Mouse (Mus musculus) layer of hippocampus, postnatal 36 days (tissue): ENCODE results near the gene Tcf20. TPM values are rescaled to one million over a fixed set of nuclear protein-coding genes. Genes with fewer than 3 reads are reported as not detected.

ENCODE experiments used
- DNase-seq, 2 experiments: peaks; one replicate each; pipeline ENCODE4 v3.0.0; 2022
- total RNA-seq, 2 experiments: library from RNA; stranded (reverse); gene quantifications; 2 replicates each; pipeline ENCODE4 v1.2.3; 2021

The Tcf20 gene
- total RNA-seq, 2 experiments from 2014 or later = 212 to 230 TPM

- DNase-seq = no peak
Observed at GRCm38 (mm10) chr15:82992911-82993310, 5.2 kb upstream of the Tcf20 start.

DNA sequence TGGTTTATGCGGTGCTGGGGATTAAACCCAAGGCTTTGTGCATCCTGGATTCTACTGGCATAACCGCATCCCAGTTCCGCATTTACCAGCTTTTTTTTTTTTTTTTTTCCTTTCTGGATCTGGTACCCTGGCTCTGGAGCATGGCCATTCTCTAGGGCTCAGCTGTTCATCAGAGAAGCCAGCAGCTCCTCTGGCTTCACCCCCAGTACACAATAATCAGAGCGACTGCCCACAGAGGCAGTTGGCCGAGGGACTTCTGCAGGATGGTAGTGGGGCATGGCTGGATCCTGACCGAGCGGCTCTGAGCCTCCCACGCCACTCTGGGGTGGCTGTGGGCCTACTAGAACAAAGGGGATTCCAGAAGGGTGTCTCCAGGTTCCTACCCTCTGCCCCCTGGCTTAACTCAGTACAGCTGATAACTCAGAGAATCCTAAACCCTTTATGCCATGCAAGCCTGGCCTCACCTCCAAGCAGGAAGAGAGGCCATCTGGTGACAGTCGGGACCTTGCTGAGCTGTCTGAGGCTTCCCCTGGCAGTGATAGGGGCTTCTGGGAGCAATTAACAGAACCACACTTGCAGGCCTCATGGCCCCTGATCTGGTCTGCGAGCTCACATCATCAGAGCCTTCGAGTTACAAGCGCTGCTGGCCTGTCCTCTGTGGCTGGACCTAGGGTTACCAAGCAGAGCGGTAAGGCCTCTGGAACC is 4.6 kb upstream of the Tcf20 start:
- DNase-seq = peak in 1 of 2 experiments; percentile 28

DNA sequence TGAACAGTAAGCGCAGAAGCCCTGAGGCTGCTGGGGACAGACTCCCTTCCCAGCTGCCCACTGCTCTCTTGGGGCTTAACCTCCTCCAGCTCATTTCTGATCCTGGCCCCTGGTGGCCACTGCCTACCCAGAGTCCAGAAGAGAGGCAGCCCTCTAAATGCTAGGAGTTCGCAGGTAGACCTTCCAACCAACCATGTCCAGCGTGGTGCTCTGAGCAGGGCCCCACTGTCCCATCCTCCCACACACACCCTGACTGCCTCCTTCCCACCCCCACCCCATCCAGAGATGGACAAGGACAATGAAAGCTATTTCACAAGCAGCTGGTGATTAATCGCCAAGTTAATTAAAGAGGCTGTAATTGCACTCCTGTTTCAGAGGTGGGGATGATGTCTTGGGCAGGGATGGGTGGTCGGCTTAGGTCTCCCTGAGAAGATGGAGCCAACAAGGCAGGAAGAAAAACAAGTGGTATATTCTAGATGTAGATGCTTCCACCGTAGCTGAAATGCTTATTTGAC is 1.6 kb upstream of the Tcf20 start:
- no peak for DNase-seq

GRCm38 (mm10) chr15:82987014-82987731 is 499 bp downstream of the Tcf20 start:
- no peak for DNase-seq

DNA sequence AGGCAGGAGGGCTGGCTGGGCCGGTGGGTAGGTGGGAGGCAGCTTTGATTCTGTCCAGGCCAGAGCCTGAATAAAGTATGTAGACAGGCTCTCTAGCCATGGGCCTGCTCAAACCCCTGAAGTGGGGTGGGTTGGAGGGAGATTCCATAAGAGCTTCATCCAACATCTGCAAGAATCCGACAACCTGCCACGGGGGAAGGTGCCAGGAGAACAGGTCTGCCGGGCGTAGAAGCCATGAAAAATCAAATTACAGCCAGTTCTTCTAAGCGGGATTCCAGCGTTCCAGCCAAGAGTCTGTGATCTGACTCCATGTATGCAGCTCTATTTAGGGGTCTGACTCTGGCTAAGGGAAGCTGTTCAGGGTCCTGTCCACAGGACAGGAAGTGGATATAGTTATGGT is 3.1 kb downstream of the Tcf20 start:
- no peak for DNase-seq

DNA sequence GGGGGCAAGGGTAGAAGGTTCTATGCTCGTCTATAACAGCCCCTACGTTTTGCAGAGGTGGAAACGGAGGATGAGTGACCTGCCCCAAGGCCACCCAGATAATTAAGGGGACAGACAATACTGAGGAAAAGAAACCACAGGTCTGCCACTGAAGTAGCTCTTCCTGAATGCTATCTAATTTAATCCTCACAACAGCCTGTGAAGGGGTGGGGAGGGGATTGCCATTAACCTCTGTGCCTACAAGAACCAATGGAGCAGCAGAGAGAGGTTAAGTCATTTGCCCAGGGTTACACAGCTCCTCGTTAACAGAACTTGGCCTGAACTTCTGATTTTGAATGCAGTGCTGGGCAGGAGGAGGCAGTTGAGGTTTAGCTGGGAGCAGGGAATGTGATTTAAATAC is 3.6 kb downstream of the Tcf20 start:
- DNase-seq = no peak

DNA sequence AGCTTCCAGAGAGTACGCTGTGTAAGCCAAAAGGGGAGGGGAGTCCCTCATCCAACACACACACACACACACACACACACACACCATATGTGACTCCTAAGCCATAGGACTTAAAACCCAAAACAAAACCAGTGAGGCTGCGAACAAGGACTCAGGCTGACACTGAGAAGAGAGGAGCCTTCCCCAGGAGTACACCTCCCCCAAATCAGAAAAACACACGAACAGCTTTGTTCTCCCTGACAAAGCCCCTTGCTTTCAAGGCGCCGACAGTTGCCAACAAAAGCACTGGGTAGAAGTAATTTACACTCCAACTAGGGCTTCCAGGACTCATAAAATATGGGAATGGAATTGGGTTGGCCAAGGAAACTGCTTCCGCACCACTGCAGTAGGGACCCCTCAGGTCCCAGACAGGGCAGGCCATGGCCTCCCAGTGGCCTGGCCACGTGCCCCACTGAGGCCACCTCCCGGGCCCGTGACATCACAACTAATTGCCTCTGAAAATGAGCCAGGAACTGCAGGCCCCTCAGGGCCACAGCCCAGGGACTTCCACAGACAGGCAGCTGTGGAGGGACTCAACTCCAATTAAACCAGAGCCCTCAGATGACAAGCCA is 4.2 kb downstream of the Tcf20 start:
- no peak for DNase-seq

DNA sequence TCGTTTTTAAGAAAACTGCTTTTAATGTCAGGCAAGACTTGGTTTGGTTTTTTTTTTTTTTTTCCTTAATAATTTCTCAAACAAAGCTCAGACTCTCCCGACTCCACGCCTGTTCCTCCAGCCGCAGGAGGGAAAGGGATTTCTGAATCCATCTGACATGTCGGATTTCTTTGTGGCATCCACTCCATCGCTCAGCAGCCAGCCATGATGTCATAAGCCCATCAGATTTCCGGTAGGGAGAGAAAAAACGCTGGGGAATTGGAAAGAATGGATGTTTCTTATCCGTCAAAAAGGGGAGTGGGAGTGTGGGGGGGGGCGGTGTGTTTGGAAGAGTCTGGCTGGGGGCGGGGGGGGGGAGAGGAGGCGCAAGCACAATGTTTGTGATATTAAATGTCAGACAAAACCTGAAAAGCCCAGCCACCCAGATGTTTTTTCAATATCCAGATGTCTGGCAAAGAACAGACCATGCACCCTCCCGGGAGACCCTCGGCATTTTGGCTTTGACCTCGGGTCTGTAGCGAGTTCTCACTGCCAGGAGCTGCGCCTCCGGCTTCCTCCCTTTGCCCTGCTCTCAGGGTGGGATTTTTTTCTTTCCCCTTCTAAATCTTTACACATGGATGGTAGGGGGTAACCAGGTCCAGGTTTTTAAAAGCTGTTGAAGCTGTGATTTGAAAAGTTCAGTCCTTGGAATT is 4.8 kb downstream of the Tcf20 start:
- DNase-seq = no peak

GRCm38 (mm10) chr15:82981676-82982520 is 5.8 kb downstream of the Tcf20 start:
- no peak for DNase-seq

DNA sequence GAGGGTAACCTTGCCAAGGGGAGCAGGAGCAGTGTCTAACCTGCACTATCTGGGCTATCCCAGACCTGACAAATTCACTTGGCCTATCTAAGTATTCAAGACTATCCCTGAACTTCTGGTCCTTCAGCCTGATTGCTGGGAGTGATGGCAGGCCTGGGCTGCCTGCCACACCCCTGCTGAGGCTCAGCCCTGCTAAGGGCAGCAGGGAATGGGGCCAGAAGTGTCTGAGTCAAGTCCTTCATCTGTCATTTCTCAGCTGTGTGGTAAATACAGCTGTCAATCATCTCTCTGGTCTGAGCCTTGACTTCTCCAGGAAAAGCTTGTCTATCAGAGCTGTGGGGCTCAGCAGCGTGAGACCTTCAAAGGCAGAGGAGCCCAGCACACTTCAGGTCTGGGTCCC is 8.1 kb downstream of the Tcf20 start:
- DNase-seq = no peak

- DNase-seq = no peak
Observed at GRCm38 (mm10) chr15:82974471-82974870, 13.2 kb downstream of the Tcf20 start.

- no peak for DNase-seq
Observed at GRCm38 (mm10) chr15:82969206-82969721, 18.4 kb downstream of the Tcf20 start.

GRCm38 (mm10) chr15:82968449-82968848 is 19.2 kb downstream of the Tcf20 start:
- peak; percentile 73 to 78 for DNase-seq

GRCm38 (mm10) chr15:82967947-82968346 is 19.7 kb downstream of the Tcf20 start:
- DNase-seq = no peak

- DNase-seq = no peak
Observed at GRCm38 (mm10) chr15:82964266-82964825, 23.3 kb downstream of the Tcf20 start.

- no peak for DNase-seq
Observed at GRCm38 (mm10) chr15:82963556-82964156, 24.0 kb downstream of the Tcf20 start.

DNA sequence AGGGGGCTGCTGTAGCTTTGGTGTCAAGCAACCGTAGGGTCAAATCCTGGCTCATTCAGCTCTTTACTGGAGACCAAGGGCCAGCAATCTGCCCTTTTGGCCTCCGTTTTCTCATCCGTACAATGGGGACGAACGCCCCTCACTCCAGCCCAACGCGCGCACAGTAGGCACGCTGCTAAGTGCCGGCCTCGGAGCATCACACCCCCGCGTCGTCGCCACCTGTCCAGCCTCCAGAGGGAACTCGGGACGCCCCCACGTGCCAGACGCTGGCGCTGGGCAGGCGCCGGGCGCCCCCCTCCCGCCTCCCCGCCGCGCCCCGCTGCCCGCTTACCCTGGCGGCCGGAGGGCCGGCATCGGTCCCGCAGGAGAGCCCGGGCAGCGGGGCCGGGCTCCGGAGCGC is 24.6 kb downstream of the Tcf20 start:
- DNase-seq = no peak

DNA sequence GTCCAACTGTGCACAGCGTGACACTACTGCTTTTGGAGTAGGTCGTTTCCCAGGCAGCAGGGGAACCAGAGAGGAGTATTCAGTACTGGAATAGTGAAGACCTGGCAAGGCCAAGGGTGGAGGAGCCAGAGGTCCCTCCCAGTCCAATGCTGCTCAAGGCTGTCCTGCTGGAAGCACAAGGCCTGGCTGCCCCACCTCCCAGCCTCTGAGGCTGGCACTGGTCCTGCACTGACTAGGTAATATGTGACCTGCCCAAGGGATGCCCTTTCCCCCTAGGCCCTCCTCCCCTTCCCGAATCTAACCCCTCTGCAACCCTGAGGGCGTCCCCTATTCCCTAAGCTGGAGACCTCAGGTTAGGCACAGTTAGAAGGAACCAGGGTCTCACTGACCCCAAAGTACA is 25.1 kb downstream of the Tcf20 start:
- no peak for DNase-seq

DNA sequence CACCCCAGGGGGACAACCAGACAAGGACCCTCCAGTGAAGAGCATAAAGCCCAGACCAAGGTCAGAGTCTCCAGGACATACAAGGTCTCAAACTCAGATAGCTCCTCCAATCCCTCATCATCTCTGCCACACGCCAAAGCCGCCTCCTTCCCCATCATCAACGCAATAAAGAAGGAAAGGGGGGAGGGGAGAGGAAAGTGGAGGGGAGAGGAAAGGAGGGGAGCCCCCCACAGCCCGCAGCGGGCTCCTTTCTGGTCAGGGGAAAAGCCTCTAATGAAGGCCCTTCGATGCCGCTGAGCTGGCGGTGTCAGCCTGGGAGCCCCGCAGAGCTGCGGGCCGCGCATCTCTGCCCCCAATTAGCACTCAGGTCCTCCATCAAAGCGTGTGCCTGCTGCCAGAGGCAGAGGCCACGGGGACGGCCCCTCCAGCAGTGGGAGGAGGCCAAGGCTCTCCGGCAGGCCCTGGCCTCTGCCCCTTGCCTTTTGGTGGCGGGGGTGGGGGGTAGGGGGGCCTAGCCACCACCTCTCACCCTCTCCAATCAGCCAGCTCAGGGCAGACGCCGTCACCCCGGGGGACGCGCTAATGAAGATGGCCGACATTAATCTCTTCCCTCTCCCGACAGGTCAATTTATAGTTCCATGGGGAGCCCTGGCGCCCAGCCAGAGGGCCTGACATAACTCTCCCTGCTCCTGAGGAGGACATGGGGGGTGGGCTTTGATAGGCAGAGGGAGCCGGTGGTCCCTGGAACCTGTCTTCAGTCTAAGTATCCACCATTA is 26.7 kb downstream of the Tcf20 start:
- DNase-seq = no peak

DNA sequence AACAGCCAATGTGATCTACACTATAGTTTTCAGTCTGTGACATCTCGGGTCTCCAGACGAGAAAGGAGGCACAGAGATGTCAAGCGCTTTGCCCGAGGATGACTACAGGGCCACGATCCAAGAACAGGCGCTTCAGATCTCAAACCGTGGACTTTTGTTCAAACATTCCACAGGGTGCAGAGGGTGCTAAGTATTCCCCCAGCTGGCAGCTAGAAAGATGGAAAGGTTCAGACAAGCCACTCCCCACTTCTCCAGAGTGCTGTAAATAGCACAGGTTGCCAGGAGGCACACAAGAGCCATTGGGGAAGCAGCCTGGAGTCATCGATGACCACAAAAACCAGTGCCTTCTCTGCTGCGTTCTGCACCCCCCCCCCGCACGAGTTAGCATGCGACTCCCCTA is 28.5 kb downstream of the Tcf20 start:
- no peak for DNase-seq
